Mouse (Mus musculus) hindbrain, embryonic 14.5 days (tissue): Measurements from ENCODE around the gene Thbs4. TPM values are rescaled to one million over a fixed set of nuclear protein-coding genes. Genes with fewer than 3 reads are reported as not detected.

ENCODE experiments used
- ATAC-seq: fragments of 200-750 bp; cut with Nextera tagmentation; 2 replicates; pipeline ENCODE4 v1.8.0; 2017; ENCODE audit warnings: moderate number of reproducible peaks, mild to moderate bottlenecking, moderate TSS enrichment, moderate library complexity; ENCODE audit not compliant: low FRiP score
- DNase-seq: peaks from one replicate; pipeline ENCODE4 v3.0.0-alpha.2; 2015; ENCODE audit warnings: low spot score
- H3K27ac ChIP-seq: fragments of 300-500 bp; sonication (generic); 2 replicates; pipeline ENCODE4 v1.5.1; 2014; ENCODE audit warnings: mild to moderate bottlenecking, moderate library complexity
- H3K27me3 ChIP-seq: fragments of 300-500 bp; sonication (generic); 2 replicates; pipeline ENCODE4 v1.6.1; 2014; ENCODE audit warnings: mild to moderate bottlenecking, low read length, mixed read lengths; ENCODE audit not compliant: control insufficient read depth, insufficient read depth
- H3K36me3 ChIP-seq: fragments of 300-500 bp; sonication (generic); replicated peaks from 2 replicates; pipeline ENCODE4 v1.6.1; 2014; ENCODE audit not compliant: control insufficient read depth, insufficient read depth
- H3K4me1 ChIP-seq: fragments of 300-500 bp; sonication (generic); replicated peaks from 2 replicates; pipeline ENCODE4 v1.6.1; 2014; ENCODE audit warnings: antibody characterized with exemption, low read length, mixed read lengths; ENCODE audit not compliant: control insufficient read depth, insufficient read depth
- H3K4me2 ChIP-seq: fragments of 300-500 bp; sonication (generic); replicated peaks from 2 replicates; pipeline ENCODE4 v1.6.1; 2014; ENCODE audit warnings: mild to moderate bottlenecking, moderate library complexity
- H3K4me3 ChIP-seq: fragments of 300-500 bp; sonication (generic); replicated peaks from 2 replicates; pipeline ENCODE4 v1.5.1; 2014; ENCODE audit warnings: mild to moderate bottlenecking, low read length
- H3K9ac ChIP-seq: fragments of 300-500 bp; sonication (generic); 2 replicates; pipeline ENCODE4 v1.6.1; 2014
- H3K9me3 ChIP-seq: fragments of 300-500 bp; sonication (generic); 2 replicates; pipeline ENCODE4 v1.6.1; 2016; ENCODE audit warnings: low read length; ENCODE audit not compliant: control insufficient read depth
- WGBS: fragments of 180-500 bp; shearing (Covaris S2); extraction: QIAGEN DNeasy Blood & Tissue Kit; methylation state at CpG from one replicate; pipeline ENCODE4 v1.1.7; 2014; 5-methylcytosine and 5-hydroxymethylcytosine counted together
- polyA plus RNA-seq: library from polyadenylated mRNA; unstranded; fragments of >200 nt; fragmentation: Nextera tagmentation; extraction: Ambion mirVana; gene quantifications from 2 replicates; pipeline ENCODE4 v1.2.1, GENCODE M21; 2014

Gene Thbs4
- polyA plus RNA-seq, 1 experiment from 2014 or later, result 1.3 TPM

GRCm38 (mm10) chr13:92702035-92702434, 92.6 kb downstream of the Thbs4 start:
- H3K27ac ChIP-seq, result no peak overlapping the region

More at GRCm38 (mm10) chr13:92702035-92702434, 92.6 kb downstream of the Thbs4 start:
- 82% methylated on average over 5 of the region's 5 CpGs for WGBS
- Histone ChIP-seq H3K4me1 (0 out of 2 replicates have a peak, but pooled peaks cover 5% of the 10 kb centered on the region), H3K4me2 (no peak overlapping the region), H3K9ac (no peak overlapping the region), H3K27me3 (no peaks in the 10 kb centered on the region), H3K4me3 (no peak overlapping the region), H3K36me3 (peaks cover 11% of the 10 kb centered on the region), H3K9me3 (no peaks in the 10 kb centered on the region)
- DNase-seq, result no peak
- no peak for ATAC-seq

Other genes with a start within 250 kb of the Thbs4 start
- gene Spz1, start 218.6 kb downstream of the Thbs4 start, polyA plus RNA-seq, result not detected in 2 replicates
- gene Serinc5, start 183.7 kb downstream of the Thbs4 start, polyA plus RNA-seq, result 18.4 and 19.2 TPM in 2 replicates
- gene Mtx3, start 49.9 kb upstream of the Thbs4 start, polyA plus RNA-seq, result 5.4 and 5.5 TPM in 2 replicates